Mouse (Mus musculus) myocyte (in vitro differentiated cells): ENCODE results near the gene Abcg2. TPM values are rescaled to one million over a fixed set of nuclear protein-coding genes. Genes with fewer than 3 reads are reported as not detected.

Experiments
- H3K27me3 ChIP-seq: one replicate; pipeline ENCODE4 v1.6.1; 2011; ENCODE audit not compliant: control insufficient read depth, insufficient read depth, insufficient read length
- H3K36me3 ChIP-seq: one replicate; pipeline ENCODE4 v1.6.1; 2011; ENCODE audit not compliant: control insufficient read depth, insufficient read depth
- H3K4me2 ChIP-seq: one replicate; pipeline ENCODE4 v1.6.1; 2011; ENCODE audit warnings: low read depth, control low read depth
- H3K4me3 ChIP-seq: one replicate; pipeline ENCODE4 v1.5.1; 2011; ENCODE audit warnings: mild to moderate bottlenecking, control low read depth, moderate library complexity
- H3K79me2 ChIP-seq: one replicate; pipeline ENCODE4 v1.6.1; 2011; ENCODE audit not compliant: control insufficient read depth, insufficient read depth
- H3ac ChIP-seq: one replicate; pipeline ENCODE4 v1.6.1; 2011; ENCODE audit not compliant: control insufficient read depth, insufficient read length
- E2F4 ChIP-seq: IDR thresholded peaks from one replicate; pipeline ENCODE4 v1.6.1; 2011; ENCODE audit warnings: mild to moderate bottlenecking, control low read depth, moderate library complexity; ENCODE audit not compliant: insufficient read depth
- MYOD1 ChIP-seq, 3 experiments: IDR thresholded peaks; one replicate each; pipeline ENCODE4 v1.6.1; 2011; ENCODE audit warnings: control low read depth in 2 of 3, low read depth in 2 of 3, mild to moderate bottlenecking in 2 of 3, moderate library complexity in 1 of 3; ENCODE audit not compliant: insufficient read length in 2 of 3, control insufficient read depth in 1 of 3
- POLR2A ChIP-seq: IDR thresholded peaks from one replicate; pipeline ENCODE4 v1.6.1; 2011; ENCODE audit warnings: low read depth, mild to moderate bottlenecking, control low read depth, moderate library complexity; ENCODE audit not compliant: insufficient read length
- POLR2AphosphoS2 ChIP-seq: IDR thresholded peaks from one replicate; pipeline ENCODE4 v1.6.1; 2011; ENCODE audit warnings: low read depth, control low read depth; ENCODE audit not compliant: insufficient read length
- REST ChIP-seq: IDR thresholded peaks from one replicate; pipeline ENCODE4 v1.6.1; 2011; ENCODE audit warnings: mild to moderate bottlenecking, control low read depth, moderate library complexity; ENCODE audit not compliant: insufficient read depth, insufficient read length
- SRF ChIP-seq: IDR thresholded peaks from one replicate; pipeline ENCODE4 v1.6.1; 2011; ENCODE audit warnings: low read depth; ENCODE audit not compliant: control insufficient read depth, insufficient read length
- TCF12 ChIP-seq: IDR thresholded peaks from one replicate; pipeline ENCODE4 v1.6.1; 2011; ENCODE audit warnings: mild to moderate bottlenecking, control low read depth; ENCODE audit not compliant: poor library complexity, insufficient read depth, severe bottlenecking
- polyA plus RNA-seq: library from polyadenylated mRNA; unstranded; fragments of >200 nt; fragmentation: generic; extraction: Trizol; gene quantifications from one replicate; pipeline ENCODE4 v1.2.1, GENCODE M21; 2012; ENCODE audit warnings: missing spikeins

Abcg2 gene
- polyA plus RNA-seq, 1 experiment: 25.0 TPM

DNA sequence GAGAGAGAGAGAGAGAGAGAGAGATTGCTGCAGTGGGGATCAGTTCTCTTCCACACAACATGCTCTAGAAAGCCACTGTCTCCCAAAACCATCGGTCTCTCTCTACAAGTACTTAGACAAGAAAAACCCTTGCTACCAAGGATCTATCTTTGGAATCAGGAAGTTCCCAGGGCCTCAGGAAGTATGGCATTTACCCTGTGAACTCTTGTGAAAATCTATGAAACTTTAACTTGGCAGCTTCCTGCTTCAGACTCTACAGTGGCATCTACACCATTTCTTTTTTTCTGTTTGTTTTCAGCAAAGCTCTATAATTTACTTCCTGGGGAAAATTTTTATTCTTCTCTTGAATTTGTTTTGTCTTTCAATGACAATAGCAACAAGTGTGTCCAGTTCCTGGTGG is 150.8 kb downstream of the Abcg2 start:
- H3K79me2 ChIP-seq: no peaks in the 10 kb centered on the region
- H3K4me2 ChIP-seq: no peak overlapping the region
- H3K27me3 ChIP-seq: no peaks in the 10 kb centered on the region
- TF ChIP-seq POLR2AphosphoS2 (no peak), MYOD1 (IDR thresholded peaks at IDR 0.05; ENCODE audit: control insufficient read depth in 1 of 3, insufficient read length in 2 of 3, low read depth in 2 of 3) (no peak), E2F4 (no peak), POLR2A (no peak), TCF12 (no peak), SRF (no peak), REST (no peak)
- no peak overlapping the region for H3ac ChIP-seq
- no peak overlapping the region for H3K4me3 ChIP-seq
- no peaks in the 10 kb centered on the region for H3K36me3 ChIP-seq

Other genes starting within 250 kb of the Abcg2 start
- gene Vmn1r30, start 141.1 kb upstream of the Abcg2 start, polyA plus RNA-seq: not detected
- not detected for gene Vmn1r31, start 109.2 kb upstream of the Abcg2 start, polyA plus RNA-seq
- gene Herc3, start 246.9 kb downstream of the Abcg2 start, polyA plus RNA-seq: 4.5 TPM